Mouse (Mus musculus) kidney, postnatal 36 days (tissue): ENCODE results near the gene Ercc8.
A peak's percentile ranks its signal among the peaks of the same experiment; 100 is the strongest.

Experiments used
- DNase-seq, 2 experiments: peaks; one replicate each; pipeline ENCODE4 v3.0.0; 2021 to 2022; ENCODE audit warnings: mixed read lengths in 2 of 2

The Ercc8 gene

GRCm38 (mm10) chr13:108229191-108229590 lies 70.7 kb downstream of the Ercc8 start:
- DNase-seq: no peak

- DNase-seq: peak; percentile 76 to 86
These were observed 71.3 kb downstream of the Ercc8 start for GRCm38 (mm10) chr13:108229634-108230330.

- peak in 1 of 2 experiments; percentile 48 for DNase-seq
These were observed 81.5 kb downstream of the Ercc8 start for GRCm38 (mm10) chr13:108240012-108240411.

- no peak for DNase-seq
These were observed 83.2 kb downstream of the Ercc8 start for GRCm38 (mm10) chr13:108241715-108242114.
